ENCODE assay signal across 15 mouse cellular contexts in the genomic region with DNA sequence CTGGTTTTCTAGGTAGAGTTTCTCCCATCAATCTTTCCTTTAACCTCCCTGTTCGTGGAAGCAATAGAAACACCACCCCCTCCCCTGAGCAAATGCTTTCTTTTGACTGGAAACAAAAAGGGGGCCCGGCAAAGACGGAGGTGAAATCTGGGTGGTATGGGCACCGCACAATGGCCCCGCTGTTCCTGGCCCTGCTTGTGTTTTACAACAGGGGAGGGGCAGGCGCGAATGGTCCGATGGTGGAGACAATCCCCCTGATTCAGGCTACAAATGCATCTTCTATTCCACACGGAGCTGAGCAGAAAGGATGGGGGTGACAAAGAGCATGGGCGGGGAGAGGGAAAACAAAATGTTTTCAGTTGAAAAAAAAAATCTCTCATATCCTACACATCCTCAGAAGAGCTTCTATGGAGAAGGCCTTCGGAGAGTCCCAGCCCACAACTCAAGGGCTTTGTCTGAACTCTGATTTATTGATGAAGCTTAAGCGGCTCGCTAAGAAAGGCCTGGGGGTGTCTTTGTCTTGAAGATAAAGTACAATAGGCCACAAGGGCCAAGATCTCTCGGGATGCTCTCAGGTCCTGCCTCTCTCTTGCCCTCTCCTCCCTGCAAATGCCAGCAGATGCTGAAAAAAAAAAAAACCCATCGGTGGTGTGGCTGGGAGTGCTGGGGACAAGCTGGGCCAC. TPM values are rescaled to one million over a fixed set of nuclear protein-coding genes. Genes with fewer than 3 reads are reported as not detected.
DNase-seq lines count a peak whose midpoint lies in the region; ATAC-seq and TF ChIP-seq lines count a peak whose summit lies in the region.
"Had no signal": no experiment of that assay in that cellular context is flagged by ENCODE, and none has a peak within 500 bp of the region (broad histone marks: within the 10 kb centered on the region; RNA-seq: fewer than 3 reads in every experiment).

No protein-coding gene starts in this region.

- peak; percentile 74 for ATAC-seq in hindbrain, embryonic 12.5 days (ENCODE audit: low FRiP score)
- ATAC-seq in midbrain, postnatal 0 days (ENCODE audit: low FRiP score), result 0 out of 2 replicates have a peak, but pooled peaks have one; percentile 27
- ATAC-seq: inflammation-experienced regulatory T-cells, adult 6 months; liver, postnatal 0 days had no signal

- no peak overlapping the region for H3K4me3 ChIP-seq in hindbrain, embryonic 12.5 days
- H3K4me3 ChIP-seq in midbrain, postnatal 0 days (ENCODE audit: low read depth, low read length), result no peak overlapping the region
- H3K4me3 ChIP-seq: embryonic facial prominence, embryonic 13.5 days; heart, adult 2 months had no signal

- peaks cover 9% of the 10 kb centered on the region for H3K9me3 ChIP-seq in hindbrain, embryonic 12.5 days (replicated peaks)
- no peaks in the 10 kb centered on the region for H3K9me3 ChIP-seq in midbrain, postnatal 0 days (ENCODE audit: low read length)
- H3K9me3 ChIP-seq: G1E had no signal

- H3K27me3 ChIP-seq in hindbrain, embryonic 12.5 days, result peaks cover 82% of the 10 kb centered on the region
- H3K27me3 ChIP-seq in midbrain, postnatal 0 days (ENCODE audit: insufficient read depth, low read length), result no peaks in the 10 kb centered on the region

- DNase-seq in brain, adult 2 months (ENCODE audit: low read depth, low spot score), result peak; percentile 83
- peak; percentile 66 for DNase-seq in embryo, embryonic 9.5 days (ENCODE audit: extremely low spot score)
- DNase-seq in midbrain, postnatal 0 days (ENCODE audit: low spot score), result no peak
- DNase-seq in cerebellum, adult 11 months, result no peak
- DNase-seq in thymus, postnatal 25 days, result no peak
- no peak for DNase-seq in gastrocnemius, postnatal 14 days
- DNase-seq: adrenal gland, adult 8-10 months; heart, adult 2 months; liver, postnatal 0 days had no signal

- H3K36me3 ChIP-seq in hindbrain, embryonic 12.5 days, result no peaks in the 10 kb centered on the region
- H3K36me3 ChIP-seq in midbrain, postnatal 0 days (ENCODE audit: insufficient read depth, low read length), result no peaks in the 10 kb centered on the region
- H3K36me3 ChIP-seq: embryonic facial prominence, embryonic 13.5 days; G1E had no signal

- intact Hi-C loops in gastrocnemius, postnatal 14 days (cut with DNase I; ENCODE audit: low total_unique reads), result no loop called here

- no peak for TF ChIP-seq CTCF in midbrain, postnatal 0 days (IDR thresholded peaks at IDR 0.05)

- no peak overlapping the region for H3K27ac ChIP-seq in hindbrain, embryonic 12.5 days
- peak overlapping the region; percentile 55; the same call in 1 of the 2 replicates for H3K27ac ChIP-seq in midbrain, postnatal 0 days (ENCODE audit: low read depth, low read length)
- H3K27ac ChIP-seq: embryonic facial prominence, embryonic 13.5 days; heart, adult 2 months had no signal

- peaks cover 13% of the 10 kb centered on the region for H3K4me1 ChIP-seq in hindbrain, embryonic 12.5 days
- 0 out of 2 replicates have a peak, but pooled peaks cover 5% of the 10 kb centered on the region for H3K4me1 ChIP-seq in midbrain, postnatal 0 days (ENCODE audit: insufficient read depth, low read length)
- H3K4me1 ChIP-seq: embryonic facial prominence, embryonic 13.5 days had no signal

- WGBS in hindbrain, embryonic 12.5 days, result 26% methylated on average over 15 of the region's 15 CpGs
- 22% methylated on average over 15 of the region's 15 CpGs for WGBS in midbrain, postnatal 0 days

- 0 out of 2 replicates have a peak overlapping the region, but pooled peaks have one; percentile 6 for H3K4me2 ChIP-seq in hindbrain, embryonic 12.5 days (replicated peaks)
- no peak overlapping the region for H3K4me2 ChIP-seq in midbrain, postnatal 0 days (ENCODE audit: low read depth, low read length, poor library complexity, severe bottlenecking)
- H3K4me2 ChIP-seq: embryonic facial prominence, embryonic 13.5 days had no signal

- no peak overlapping the region for H3K9ac ChIP-seq in hindbrain, embryonic 12.5 days
- H3K9ac ChIP-seq in midbrain, postnatal 0 days (replicated peaks; ENCODE audit: low read length, poor library complexity, severe bottlenecking), result no peak overlapping the region; the same call in 1 of the 2 replicates
- H3K9ac ChIP-seq: embryonic facial prominence, embryonic 13.5 days; liver, postnatal 0 days had no signal

RNA-seq across cellular contexts. Expression of a gene that starts 32.4 kb away (rescaled TPM):
- 2.8 and 3.4 TPM in 2 replicates for polyA plus RNA-seq in hindbrain, embryonic 12.5 days (2016; fragmentation: Nextera tagmentation; extraction: Ambion mirVana)
- 36.0 and 58.4 TPM in 2 replicates for total RNA-seq in midbrain, postnatal 0 days (2014; rRNA removed)
- 13.3 and 15.7 TPM in 2 replicates for polyA plus RNA-seq in midbrain, postnatal 0 days (2015; fragmentation: Nextera tagmentation; extraction: Ambion mirVana)
- total RNA-seq in gastrocnemius, postnatal 14 days (2021), result not detected
- total RNA-seq: adrenal gland, adult 8-10 months; heart, adult 2 months had no signal
- polyA plus RNA-seq: G1E; heart, adult 2 months; inflammation-experienced regulatory T-cells, adult 6 months; large intestine, adult 2 months; limb, embryonic 11.5 days; liver, postnatal 0 days had no signal

Comparison
In these comparisons a context has a peak if more than half of its experiments do, and no peak if none do; other contexts are left out.
1. DNase-seq: peak in brain, adult 2 months (single experiment) and embryo, embryonic 9.5 days (single experiment); none in midbrain, postnatal 0 days (single experiment), cerebellum, adult 11 months (single experiment), thymus, postnatal 25 days (single experiment) and gastrocnemius, postnatal 14 days (single experiment).
2. RNA of a gene that starts 32.4 kb away (total RNA-seq): 36.0 to 58.4 TPM in midbrain, postnatal 0 days; not detected in gastrocnemius, postnatal 14 days; every median in the first group is over 10 times any median in the second.